22 mouse cellular contexts compared by ENCODE assay signal in the genomic region with DNA sequence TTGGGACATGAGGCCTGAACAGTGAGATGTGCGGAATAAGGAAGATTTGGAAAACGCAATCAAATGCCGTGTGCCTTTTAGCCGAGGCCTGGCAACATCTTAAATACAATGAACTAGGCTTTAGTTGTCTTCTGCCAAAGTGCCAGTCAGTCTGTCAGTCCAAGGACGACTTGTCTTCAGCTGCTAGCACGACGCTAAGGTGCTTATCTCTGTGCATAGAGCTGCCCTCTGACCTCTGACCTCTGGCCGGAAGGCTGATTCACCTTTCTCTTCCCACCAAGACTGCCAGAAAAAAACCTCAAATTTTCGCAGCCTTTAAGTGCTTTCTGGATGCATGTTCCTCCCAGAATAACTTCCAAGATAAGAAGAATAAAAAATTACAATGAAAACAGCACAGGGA. TPM values are rescaled to one million over a fixed set of nuclear protein-coding genes. Genes with fewer than 3 reads are reported as not detected.
A peak's percentile ranks its signal among the peaks of the same experiment; 100 is the strongest.
DNase-seq lines count a peak whose midpoint lies in the region; ATAC-seq lines count a peak whose summit lies in the region.
"Had no signal": no experiment of that assay in that cellular context is flagged by ENCODE, and none has a peak within 500 bp of the region (broad histone marks: within the 10 kb centered on the region; RNA-seq: fewer than 3 reads in every experiment).

No protein-coding gene starts in this region.

- no peak overlapping the region for H3K27ac ChIP-seq in hindbrain, embryonic 11.5 days (ENCODE audit: low read depth, low read length)
- H3K27ac ChIP-seq: embryonic facial prominence, embryonic 12.5 days; forebrain, embryonic 15.5 days; heart, embryonic 10.5 days; hindbrain, embryonic 13.5 days; hindbrain, postnatal 0 days had no signal

- ATAC-seq in hindbrain, embryonic 11.5 days (ENCODE audit: low FRiP score) = no peak
- ATAC-seq: CD4-positive, CD25-positive, alpha-beta regulatory T cell, adult 4 months; forebrain, embryonic 15.5 days; hindbrain, postnatal 0 days; Patski had no signal

- H3K4me1 ChIP-seq in hindbrain, embryonic 11.5 days (replicated peaks; ENCODE audit: control insufficient read depth, insufficient read depth, low read length) = peaks cover 8% of the 10 kb centered on the region

- no peak overlapping the region for H3K4me2 ChIP-seq in hindbrain, embryonic 11.5 days (replicated peaks; ENCODE audit: low read depth, low read length)
- H3K4me2 ChIP-seq: embryonic facial prominence, embryonic 12.5 days; forebrain, embryonic 15.5 days; hindbrain, embryonic 13.5 days had no signal

- no peaks in the 10 kb centered on the region for H3K36me3 ChIP-seq in hindbrain, embryonic 11.5 days (ENCODE audit: control insufficient read depth, insufficient read depth, low read length)
- H3K36me3 ChIP-seq: embryonic facial prominence, embryonic 12.5 days; forebrain, embryonic 15.5 days; hindbrain, embryonic 13.5 days had no signal

- no peaks in the 10 kb centered on the region for H3K27me3 ChIP-seq in hindbrain, embryonic 11.5 days (ENCODE audit: control insufficient read depth, insufficient read depth, low read length)
- H3K27me3 ChIP-seq: embryonic facial prominence, embryonic 12.5 days; forebrain, embryonic 15.5 days; hindbrain, embryonic 13.5 days; Patski had no signal

- peak; percentile 38 for DNase-seq in adrenal gland, postnatal 14 days
- no peak for DNase-seq in adrenal gland, adult 8-10 months
- DNase-seq in ES-CJ7 (ENCODE audit: low read depth, low spot score) = peak; percentile 53
- peak; percentile 63 for DNase-seq in R1 (ENCODE audit: low read depth, low spot score)
- DNase-seq in hindbrain, embryonic 11.5 days (ENCODE audit: low spot score) = no peak
- no peak for DNase-seq in kidney, adult 8-10 months
- DNase-seq: B cell, adult 2 months; cerebellum, adult 11-12 months; cerebellum, adult 9-10 months; cerebellum, postnatal 25 days; gastrocnemius, postnatal 10 days; heart, adult 18-20 months; heart, postnatal 10 days; heart, postnatal 4 days; kidney, adult 11 months had no signal

- no peaks in the 10 kb centered on the region for H3K9me3 ChIP-seq in hindbrain, embryonic 11.5 days (ENCODE audit: control insufficient read depth, low read length)
- H3K9me3 ChIP-seq: embryonic facial prominence, embryonic 12.5 days; forebrain, embryonic 15.5 days; heart, embryonic 10.5 days; hindbrain, embryonic 13.5 days had no signal

- no peak overlapping the region for H3K4me3 ChIP-seq in hindbrain, embryonic 11.5 days (ENCODE audit: low read depth, low read length)
- H3K4me3 ChIP-seq: embryonic facial prominence, embryonic 12.5 days; forebrain, embryonic 15.5 days; heart, embryonic 10.5 days; hindbrain, embryonic 13.5 days had no signal

- no peak overlapping the region for H3K9ac ChIP-seq in hindbrain, embryonic 11.5 days (ENCODE audit: low read depth, low read length)
- H3K9ac ChIP-seq: embryonic facial prominence, embryonic 12.5 days; forebrain, embryonic 15.5 days; hindbrain, embryonic 13.5 days had no signal

- WGBS in hindbrain, embryonic 11.5 days = 64% methylated on average over 9 of the region's 9 CpGs

RNA-seq across cellular contexts. Expression of a gene that starts 3.6 kb away (rescaled TPM):
- total RNA-seq in adrenal gland, postnatal 14 days (2021) = 84.9 and 95.0 TPM in 2 replicates
- total RNA-seq in adrenal gland, adult 8-10 months (2022) = 10 to 100 TPM; 67.1 to 80.6 (median 71.1) TPM
- polyA plus RNA-seq in hindbrain, embryonic 11.5 days (2014; fragmentation: Nextera tagmentation; extraction: Ambion mirVana) = 37.8 and 48.7 TPM in 2 replicates

RNA-seq across cellular contexts. Expression of a gene that starts 36.7 kb away (rescaled TPM):
- 15.4 and 21.6 TPM in 2 replicates for total RNA-seq in adrenal gland, postnatal 14 days (2021)
- total RNA-seq in adrenal gland, adult 8-10 months (2022) = 10 to 100 TPM; 16.1 to 56.7 (median 33.1) TPM
- 14.6 and 22.1 TPM in 2 replicates for polyA plus RNA-seq in hindbrain, embryonic 11.5 days (2014; fragmentation: Nextera tagmentation; extraction: Ambion mirVana)
- polyA plus RNA-seq: CD4-positive, CD25-positive, alpha-beta regulatory T cell, adult 4 months had no signal

Comparison
In these comparisons a context has a peak if more than half of its experiments do, and no peak if none do; other contexts are left out.
1. DNase-seq: peak in adrenal gland, postnatal 14 days (single experiment), ES-CJ7 (single experiment) and R1 (single experiment); none in adrenal gland, adult 8-10 months (single experiment), hindbrain, embryonic 11.5 days (single experiment) and kidney, adult 8-10 months (0 of 2).